Mouse (Mus musculus): Measurements from ENCODE around the gene Foxn3.

Gene Foxn3

GRCm38 (mm10) chr12:99426207-99426916 is 137.0 kb downstream of the Foxn3 start:
- DNase-seq (ENCODE audit: inconsistent age in 2 of 2, low spot score in 1 of 2) = no peak

- DNase-seq (ENCODE audit: inconsistent age in 2 of 2, low spot score in 1 of 2) = no peak
These were observed 144.0 kb downstream of the Foxn3 start for GRCm38 (mm10) chr12:99419396-99419760.

GRCm38 (mm10) chr12:99418476-99419395 is 144.6 kb downstream of the Foxn3 start:
- peak; percentile 35 to 60 for DNase-seq (ENCODE audit: inconsistent age in 2 of 2, low spot score in 1 of 2)

GRCm38 (mm10) chr12:99417885-99418284 is 145.5 kb downstream of the Foxn3 start:
- no peak for DNase-seq (ENCODE audit: inconsistent age in 2 of 2, low spot score in 1 of 2)

- no peak for DNase-seq (ENCODE audit: inconsistent age in 2 of 2, low spot score in 1 of 2)
These were observed 147.8 kb downstream of the Foxn3 start for GRCm38 (mm10) chr12:99415538-99415937.

- no peak for DNase-seq (ENCODE audit: inconsistent age in 2 of 2, low spot score in 1 of 2)
These were observed 150.9 kb downstream of the Foxn3 start for GRCm38 (mm10) chr12:99412496-99412895.

- no peak for DNase-seq (ENCODE audit: inconsistent age in 2 of 2, low spot score in 1 of 2)
These were observed 151.3 kb downstream of the Foxn3 start for GRCm38 (mm10) chr12:99412034-99412433.

GRCm38 (mm10) chr12:99408651-99409050 is 154.7 kb downstream of the Foxn3 start:
- DNase-seq (ENCODE audit: inconsistent age in 2 of 2, low spot score in 1 of 2) = peak in 1 of 2 experiments; percentile 51

GRCm38 (mm10) chr12:99408089-99408488 is 155.3 kb downstream of the Foxn3 start:
- DNase-seq (ENCODE audit: inconsistent age in 2 of 2, low spot score in 1 of 2) = no peak

- no peak for DNase-seq (ENCODE audit: inconsistent age in 2 of 2, low spot score in 1 of 2)
These were observed 156.1 kb downstream of the Foxn3 start for GRCm38 (mm10) chr12:99407318-99407716.

GRCm38 (mm10) chr12:99406697-99407317 is 156.6 kb downstream of the Foxn3 start:
- DNase-seq (ENCODE audit: inconsistent age in 2 of 2, low spot score in 1 of 2) = peak in 1 of 2 experiments; percentile 79

GRCm38 (mm10) chr12:99406254-99406653 is 157.1 kb downstream of the Foxn3 start:
- DNase-seq (ENCODE audit: inconsistent age in 2 of 2, low spot score in 1 of 2) = peak; percentile 33 to 70

GRCm38 (mm10) chr12:99405401-99405800 is 158.0 kb downstream of the Foxn3 start:
- no peak for DNase-seq (ENCODE audit: inconsistent age in 2 of 2, low spot score in 1 of 2)

GRCm38 (mm10) chr12:99403004-99403403 is 160.4 kb downstream of the Foxn3 start:
- DNase-seq (ENCODE audit: inconsistent age in 2 of 2, low spot score in 1 of 2) = no peak

GRCm38 (mm10) chr12:99400907-99401306 is 162.5 kb downstream of the Foxn3 start:
- DNase-seq (ENCODE audit: inconsistent age in 2 of 2, low spot score in 1 of 2) = no peak

- no peak for DNase-seq (ENCODE audit: inconsistent age in 2 of 2, low spot score in 1 of 2)
These were observed 163.8 kb downstream of the Foxn3 start for GRCm38 (mm10) chr12:99399575-99399974.

GRCm38 (mm10) chr12:99396461-99396860 is 166.9 kb downstream of the Foxn3 start:
- no peak for DNase-seq (ENCODE audit: inconsistent age in 2 of 2, low spot score in 1 of 2)

- peak; percentile 80 to 85 for DNase-seq (ENCODE audit: inconsistent age in 2 of 2, low spot score in 1 of 2)
These were observed 168.3 kb downstream of the Foxn3 start for GRCm38 (mm10) chr12:99395082-99395481.

- peak in 1 of 2 experiments; percentile 65 for DNase-seq (ENCODE audit: inconsistent age in 2 of 2, low spot score in 1 of 2)
These were observed 168.7 kb downstream of the Foxn3 start for GRCm38 (mm10) chr12:99394676-99395075.

GRCm38 (mm10) chr12:99393867-99394630 is 169.3 kb downstream of the Foxn3 start:
- peak in 1 of 2 experiments; percentile 57 for DNase-seq (ENCODE audit: inconsistent age in 2 of 2, low spot score in 1 of 2)

Measured in adrenal gland, adult (tissue).